Mouse (Mus musculus): ENCODE measurements around the gene Srcin1.

DNA sequence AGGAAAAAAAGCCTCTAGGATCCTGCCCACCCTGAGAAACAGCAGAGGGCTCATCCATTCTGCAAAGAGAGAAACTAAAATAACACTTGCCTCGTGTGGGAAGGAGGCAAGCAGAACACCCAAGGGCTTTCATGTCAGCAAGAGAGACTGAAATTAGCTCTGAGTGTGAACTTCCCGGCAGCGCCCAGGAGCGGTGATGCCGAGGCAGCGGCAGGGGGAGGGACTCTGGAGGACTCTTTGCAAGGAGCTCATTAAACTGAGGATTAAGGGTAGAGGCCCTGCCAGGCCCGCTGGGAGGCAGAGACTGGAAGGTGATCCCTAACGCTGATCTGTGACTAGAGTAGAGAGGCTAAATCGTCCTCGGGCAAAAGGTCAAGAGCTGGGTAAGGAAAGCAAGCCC, 13.2 kb upstream of the Srcin1 start:
- no peak for TF ChIP-seq EP300 (IDR thresholded peaks at IDR 0.05; ENCODE audit: low read depth)
- TF ChIP-seq CTCF (IDR thresholded peaks at IDR 0.05; ENCODE audit: low read depth), result no peak

All from heart, postnatal 0 days (tissue).